Mouse (Mus musculus) gastrocnemius, postnatal 25 days (tissue): Measurements from ENCODE around the gene Scube1. TPM values are rescaled to one million over a fixed set of nuclear protein-coding genes. Genes with fewer than 3 reads are reported as not detected.

Source experiments
- DNase-seq: peaks from one replicate; pipeline ENCODE4 v3.0.0; 2022
- total RNA-seq, 2 experiments: library from RNA; stranded (reverse); gene quantifications; 1 replicate in 1 of 2; 2 replicates in 1 of 2; pipeline ENCODE4 v1.2.3; 2021

The Scube1 gene
- total RNA-seq, 2 experiments from 2014 or later: 0.32 to 0.67 TPM

- no peak for DNase-seq
Measured at GRCm38 (mm10) chr15:83563857-83564651, 160.8 kb downstream of the Scube1 start.

- DNase-seq: peak; percentile 69
Measured at GRCm38 (mm10) chr15:83563327-83563856, 161.4 kb downstream of the Scube1 start, which contains the start of the genes Tspo and Mcat. Gene Tspo, plus strand, starts transcription at chr15:83563592. Gene Mcat, minus strand, starts transcription at chr15:83563787.

- DNase-seq: peak; percentile 88
Measured at GRCm38 (mm10) chr15:83562626-83563270, 162.1 kb downstream of the Scube1 start.

- no peak for DNase-seq
Measured at GRCm38 (mm10) chr15:83560941-83561477, 163.8 kb downstream of the Scube1 start.

- peak; percentile 80 for DNase-seq
Measured at GRCm38 (mm10) chr15:83555161-83555974, 169.5 kb downstream of the Scube1 start.

Other genes starting within 250 kb of the Scube1 start
- gene Ttll1, start 214.1 kb downstream of the Scube1 start, total RNA-seq: 1 to 10 TPM; 2.2 to 6.3 TPM
- gene Bik, start 198.2 kb downstream of the Scube1 start, total RNA-seq: 1 to 10 TPM in 1 of 2 experiments, under 1 TPM in 1; 0.59 to 1.3 TPM
- 10 to 100 TPM; 21.2 to 34.5 TPM for gene Tspo, start 161.4 kb downstream of the Scube1 start, total RNA-seq
- 10 to 100 TPM; 18.6 to 21.4 TPM for gene Mcat, start 161.2 kb downstream of the Scube1 start, total RNA-seq
- 1 to 10 TPM; 4.2 to 4.9 TPM for gene Ttll12, start 129.9 kb downstream of the Scube1 start, total RNA-seq
- gene Mpped1, start 54.4 kb upstream of the Scube1 start, total RNA-seq: not detected